Mouse (Mus musculus) intestine, postnatal 0 days (tissue): ENCODE measurements around the gene Dock7. TPM values are rescaled to one million over a fixed set of nuclear protein-coding genes. Genes with fewer than 3 reads are reported as not detected.
"Not testable (repeated sequence)": the region's sequence is repeated elsewhere in the genome, so short reads cannot be mapped to it uniquely, and the experiment has no call there.

ENCODE experiments used
- ATAC-seq: fragments of 200-750 bp; cut with Nextera tagmentation; 2 replicates; pipeline ENCODE4 v1.8.0; 2017; ENCODE audit warnings: mild to moderate bottlenecking, moderate TSS enrichment, moderate library complexity
- H3K27ac ChIP-seq: fragments of 300-500 bp; sonication (generic); 2 replicates; pipeline ENCODE4 v1.5.1; 2014; ENCODE audit warnings: mild to moderate bottlenecking, low read depth, low read length, moderate library complexity
- H3K27me3 ChIP-seq: fragments of 300-500 bp; sonication (generic); replicated peaks from 2 replicates; pipeline ENCODE4 v1.6.1; 2014; ENCODE audit warnings: low read length, mixed read lengths; ENCODE audit not compliant: control insufficient read depth, insufficient read depth
- H3K36me3 ChIP-seq: fragments of 300-500 bp; sonication (generic); 2 replicates; pipeline ENCODE4 v1.6.1; 2014; ENCODE audit warnings: mild to moderate bottlenecking, moderate library complexity; ENCODE audit not compliant: control insufficient read depth, insufficient read depth
- H3K4me1 ChIP-seq: fragments of 300-500 bp; sonication (generic); replicated peaks from 2 replicates; pipeline ENCODE4 v1.6.1; 2014; ENCODE audit warnings: antibody characterized with exemption, low read length, mixed read lengths; ENCODE audit not compliant: control insufficient read depth, insufficient read depth
- H3K4me2 ChIP-seq: fragments of 300-500 bp; sonication (generic); replicated peaks from 2 replicates; pipeline ENCODE4 v1.6.1; 2014; ENCODE audit warnings: low read depth, mild to moderate bottlenecking, moderate library complexity
- H3K4me3 ChIP-seq: fragments of 300-500 bp; sonication (generic); 2 replicates; pipeline ENCODE4 v1.5.1; 2014; ENCODE audit warnings: low read depth, low read length
- H3K9ac ChIP-seq: fragments of 300-500 bp; sonication (generic); 2 replicates; pipeline ENCODE4 v1.6.1; 2014; ENCODE audit warnings: mild to moderate bottlenecking, low read depth, low read length
- H3K9me3 ChIP-seq: fragments of 300-500 bp; sonication (generic); 2 replicates; pipeline ENCODE4 v1.6.1; 2016; ENCODE audit warnings: mixed run types; ENCODE audit not compliant: control insufficient read depth
- CTCF ChIP-seq: sonication (generic); IDR thresholded peaks from 2 replicates; pipeline ENCODE4 v1.5.1; 2016; ENCODE audit warnings: low read depth, mild to moderate bottlenecking, control low read depth, antibody characterized with exemption, moderate library complexity
- WGBS: fragments of 180-500 bp; shearing (Covaris S2); extraction: QIAGEN DNeasy Blood & Tissue Kit; methylation state at CpG from one replicate; pipeline ENCODE4 v1.1.7; 2014; 5-methylcytosine and 5-hydroxymethylcytosine counted together
- polyA plus RNA-seq: library from polyadenylated mRNA; unstranded; fragments of >200 nt; fragmentation: Nextera tagmentation; extraction: Ambion mirVana; gene quantifications from 2 replicates; pipeline ENCODE4 v1.2.1, GENCODE M21; 2015

Dock7 gene
- polyA plus RNA-seq, 1 experiment from 2014 or later = 18.7 TPM

DNA sequence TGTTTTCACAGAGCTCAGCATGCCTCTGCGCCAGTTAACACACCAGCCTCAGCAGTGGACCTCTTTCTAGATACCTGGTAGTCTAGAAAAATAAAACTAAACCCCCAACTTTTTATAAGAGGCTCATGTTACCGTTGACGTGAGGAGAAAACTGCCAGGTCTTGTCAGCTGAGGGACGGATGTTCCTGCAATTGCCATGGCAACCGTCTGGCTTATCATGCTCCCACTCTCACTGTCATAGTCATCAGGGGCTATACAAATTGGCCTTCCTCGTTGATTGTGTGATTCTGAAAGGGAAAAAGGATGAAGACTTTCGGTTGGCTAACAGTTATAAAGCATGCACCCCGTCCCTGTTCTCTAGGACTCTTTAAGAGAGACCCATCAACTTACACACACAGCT is 145.0 kb downstream of the Dock7 start:
- H3K4me1 ChIP-seq = no peaks in the 10 kb centered on the region
- no peaks in the 10 kb centered on the region for H3K9me3 ChIP-seq
- no peak overlapping the region for H3K9ac ChIP-seq
- H3K27me3 ChIP-seq = no peaks in the 10 kb centered on the region
- H3K4me3 ChIP-seq = no peak overlapping the region
- no peak overlapping the region for H3K4me2 ChIP-seq
- 78% methylated on average over 8 of the region's 8 CpGs for WGBS
- H3K36me3 ChIP-seq = peaks cover 55% of the 10 kb centered on the region
- no peak for ATAC-seq
- no peak for TF ChIP-seq CTCF
- H3K27ac ChIP-seq = no peak overlapping the region

- TF ChIP-seq CTCF = peak; percentile 40
- WGBS = 85% methylated on average over 3 of the region's 3 CpGs
- Histone ChIP-seq H3K4me1 (no peaks in the 10 kb centered on the region), H3K27me3 (no peaks in the 10 kb centered on the region), H3K4me2 (no peak overlapping the region), H3K9me3 (no peaks in the 10 kb centered on the region), H3K36me3 (peaks cover 62% of the 10 kb centered on the region), H3K4me3 (no peak overlapping the region), H3K9ac (no peak overlapping the region), H3K27ac (no peak overlapping the region)
- no peak for ATAC-seq
Measured at GRCm38 (mm10) chr4:98969946-98970345, 150.8 kb downstream of the Dock7 start.

- no peaks in the 10 kb centered on the region for H3K27me3 ChIP-seq
- peaks cover 38% of the 10 kb centered on the region for H3K36me3 ChIP-seq
- peak; percentile 49 for ATAC-seq
- H3K4me1 ChIP-seq = no peaks in the 10 kb centered on the region
- WGBS = 57% methylated on average over 3 of the region's 3 CpGs
- TF ChIP-seq CTCF = no peak
- no peak overlapping the region for H3K4me2 ChIP-seq
- no peak overlapping the region for H3K9ac ChIP-seq
- H3K9me3 ChIP-seq = no peaks in the 10 kb centered on the region
- no peak overlapping the region for H3K27ac ChIP-seq
- H3K4me3 ChIP-seq = no peak overlapping the region
Measured at GRCm38 (mm10) chr4:98960243-98960642, 160.5 kb downstream of the Dock7 start.

GRCm38 (mm10) chr4:98955986-98956385 is 164.7 kb downstream of the Dock7 start:
- WGBS = 98% methylated on average over 8 of the region's 8 CpGs
- Histone ChIP-seq H3K9me3 (no peaks in the 10 kb centered on the region), H3K27me3 (no peaks in the 10 kb centered on the region), H3K27ac (no peak overlapping the region), H3K4me2 (no peak overlapping the region), H3K9ac (no peak overlapping the region), H3K4me1 (no peaks in the 10 kb centered on the region), H3K4me3 (no peak overlapping the region), H3K36me3 (peaks cover 19% of the 10 kb centered on the region)
- no peak for ATAC-seq
- TF ChIP-seq CTCF = no peak

GRCm38 (mm10) chr4:98950563-98950962 is 170.2 kb downstream of the Dock7 start:
- no peak overlapping the region for H3K27ac ChIP-seq
- TF ChIP-seq CTCF = no peak
- no peak for ATAC-seq
- H3K27me3 ChIP-seq = no peaks in the 10 kb centered on the region
- H3K4me1 ChIP-seq = no peaks in the 10 kb centered on the region
- no peak overlapping the region for H3K4me2 ChIP-seq
- no peaks in the 10 kb centered on the region; the same call in 1 of the 2 replicates for H3K36me3 ChIP-seq
- H3K9me3 ChIP-seq = no peaks in the 10 kb centered on the region
- no peak overlapping the region for H3K9ac ChIP-seq
- H3K4me3 ChIP-seq = no peak overlapping the region

GRCm38 (mm10) chr4:98938210-98938609 is 182.5 kb downstream of the Dock7 start:
- H3K4me3 ChIP-seq, H3K27ac ChIP-seq, ATAC-seq, H3K9ac ChIP-seq, H3K4me2 ChIP-seq, H3K4me1 ChIP-seq, H3K9me3 ChIP-seq, H3K27me3 ChIP-seq: not testable (repeated sequence)
- WGBS = 94% methylated on average over 6 of the region's 6 CpGs
- peaks cover 44% of the 10 kb centered on the region for H3K36me3 ChIP-seq
- TF ChIP-seq CTCF = peak; percentile 41

GRCm38 (mm10) chr4:98936036-98936435 is 184.7 kb downstream of the Dock7 start:
- H3K27ac ChIP-seq = no peak overlapping the region
- no peak for TF ChIP-seq CTCF
- no peaks in the 10 kb centered on the region for H3K9me3 ChIP-seq
- H3K9ac ChIP-seq = no peak overlapping the region
- ATAC-seq = no peak
- WGBS = 85% methylated on average over 6 of the region's 6 CpGs
- H3K27me3 ChIP-seq = no peaks in the 10 kb centered on the region
- H3K4me1 ChIP-seq = no peaks in the 10 kb centered on the region
- H3K36me3 ChIP-seq = peaks cover 46% of the 10 kb centered on the region
- no peak overlapping the region for H3K4me2 ChIP-seq
- H3K4me3 ChIP-seq = no peak overlapping the region
